Mouse (Mus musculus): ENCODE measurements around the gene Ankrd54. TPM values are rescaled to one million over a fixed set of nuclear protein-coding genes. Genes with fewer than 3 reads are reported as not detected.

Gene Ankrd54
- polyA plus RNA-seq (2015; fragmentation: Nextera tagmentation; extraction: Ambion mirVana) = 52.6 and 56.4 TPM in 2 replicates

- peaks cover 35% of the 10 kb centered on the region for H3K36me3 ChIP-seq
- peak; percentile 100 for ATAC-seq
- H3K9ac ChIP-seq (replicated peaks) = peak within 1 kb of the TSS; percentile 86
- H3K27ac ChIP-seq = peak within 1 kb of the TSS; percentile 75
- H3K9me3 ChIP-seq = no peaks in the 10 kb centered on the region
- H3K4me2 ChIP-seq (replicated peaks) = peak within 1 kb of the TSS; percentile 83
- H3K27me3 ChIP-seq = no peaks in the 10 kb centered on the region
- H3K4me3 ChIP-seq (replicated peaks) = peak within 1 kb of the TSS; percentile 84
- WGBS = under 1% methylated on average over 80 of the region's 80 CpGs
- H3K4me1 ChIP-seq (replicated peaks) = peaks cover 21% of the 10 kb centered on the region
These were observed at the start of gene Ankrd54 for GRCm38 (mm10) chr15:79062376-79063159. Gene Ankrd54, minus strand, starts transcription at chr15:79062893.

GRCm38 (mm10) chr15:79111774-79112173 is 49.1 kb upstream of the Ankrd54 start:
- WGBS = 90% methylated on average over 4 of the region's 4 CpGs
- H3K27ac ChIP-seq = no peak overlapping the region
- H3K4me3 ChIP-seq (replicated peaks) = no peak overlapping the region
- H3K9me3 ChIP-seq = no peaks in the 10 kb centered on the region
- H3K9ac ChIP-seq (replicated peaks) = no peak overlapping the region
- peaks cover 33% of the 10 kb centered on the region for H3K4me1 ChIP-seq (replicated peaks)
- peaks cover 24% of the 10 kb centered on the region for H3K36me3 ChIP-seq
- ATAC-seq = no peak
- H3K27me3 ChIP-seq = peaks cover 8% of the 10 kb centered on the region
- no peak overlapping the region for H3K4me2 ChIP-seq (replicated peaks)

- Histone ChIP-seq H3K36me3 (peaks cover 17% of the 10 kb centered on the region), H3K9ac (replicated peaks) (peak overlapping the region; percentile 89; the same call in 1 of the 2 replicates), H3K4me1 (replicated peaks) (peaks cover 33% of the 10 kb centered on the region), H3K4me3 (replicated peaks) (peak overlapping the region; percentile 88), H3K9me3 (no peaks in the 10 kb centered on the region), H3K4me2 (replicated peaks) (peak overlapping the region; percentile 96), H3K27me3 (peaks cover 10% of the 10 kb centered on the region), H3K27ac (no peak overlapping the region)
- 71% methylated on average over 2 of the region's 2 CpGs for WGBS
- no peak for ATAC-seq
These were observed 47.8 kb upstream of the Ankrd54 start for GRCm38 (mm10) chr15:79110528-79110927.

- H3K4me3 ChIP-seq (replicated peaks) = peak overlapping the region; percentile 88
- peak overlapping the region; percentile 96 for H3K4me2 ChIP-seq (replicated peaks)
- peaks cover 10% of the 10 kb centered on the region for H3K27me3 ChIP-seq
- peak overlapping the region; percentile 89 for H3K9ac ChIP-seq (replicated peaks)
- WGBS = 22% methylated on average over 9 of the region's 9 CpGs
- no peaks in the 10 kb centered on the region for H3K9me3 ChIP-seq
- H3K4me1 ChIP-seq (replicated peaks) = peaks cover 33% of the 10 kb centered on the region
- ATAC-seq = no peak
- peaks cover 12% of the 10 kb centered on the region for H3K36me3 ChIP-seq
- H3K27ac ChIP-seq = no peak overlapping the region
These were observed 47.3 kb upstream of the Ankrd54 start for GRCm38 (mm10) chr15:79110031-79110430.

- Histone ChIP-seq H3K27ac (peak overlapping the region; percentile 56), H3K36me3 (peaks cover 6% of the 10 kb centered on the region), H3K27me3 (peaks cover 10% of the 10 kb centered on the region), H3K4me1 (replicated peaks) (peaks cover 33% of the 10 kb centered on the region), H3K9me3 (no peaks in the 10 kb centered on the region), H3K4me3 (replicated peaks) (peak overlapping the region; percentile 88), H3K4me2 (replicated peaks) (peak overlapping the region; percentile 96), H3K9ac (replicated peaks) (peak overlapping the region; percentile 89)
- under 1% methylated on average over 40 of the region's 46 CpGs for whole genome bisulfite sequencing
- peak; percentile 74 for ATAC-seq
These were observed 46.7 kb upstream of the Ankrd54 start for GRCm38 (mm10) chr15:79109321-79109934.

GRCm38 (mm10) chr15:79108421-79109320 is 46.0 kb upstream of the Ankrd54 start, which contains the start of gene Micall1:
Gene Micall1, plus strand, starts transcription at chr15:79108898.
- peak; percentile 84 for ATAC-seq
- under 1% methylated on average over 80 of the region's 85 CpGs for WGBS
- Histone ChIP-seq H3K4me3 (replicated peaks) (peak within 1 kb of the TSS; percentile 88), H3K4me1 (replicated peaks) (peaks cover 33% of the 10 kb centered on the region), H3K9ac (replicated peaks) (peak within 1 kb of the TSS; percentile 89), H3K27me3 (peaks cover 10% of the 10 kb centered on the region), H3K27ac (peak within 1 kb of the TSS; percentile 56), H3K9me3 (no peaks in the 10 kb centered on the region), H3K36me3 (peaks cover 6% of the 10 kb centered on the region; the same call in 1 of the 2 replicates), H3K4me2 (replicated peaks) (peak within 1 kb of the TSS; percentile 96)

- H3K4me2 ChIP-seq (replicated peaks) = peak overlapping the region; percentile 96
- peaks cover 33% of the 10 kb centered on the region for H3K4me1 ChIP-seq (replicated peaks)
- peaks cover 4% of the 10 kb centered on the region; the same call in 1 of the 2 replicates for H3K36me3 ChIP-seq
- H3K9ac ChIP-seq (replicated peaks) = no peak overlapping the region
- peak overlapping the region; percentile 88 for H3K4me3 ChIP-seq (replicated peaks)
- H3K27ac ChIP-seq = no peak overlapping the region; the same call in 1 of the 2 replicates
- no peak for ATAC-seq
- no peaks in the 10 kb centered on the region for H3K9me3 ChIP-seq
- H3K27me3 ChIP-seq = peaks cover 10% of the 10 kb centered on the region
- WGBS = 25% methylated on average over 7 of the region's 7 CpGs
These were observed 45.3 kb upstream of the Ankrd54 start for GRCm38 (mm10) chr15:79107966-79108365.

- H3K27me3 ChIP-seq = peaks cover 8% of the 10 kb centered on the region
- 71% methylated on average over 2 of the region's 2 CpGs for WGBS
- no peak overlapping the region for H3K9ac ChIP-seq (replicated peaks)
- H3K9me3 ChIP-seq = no peaks in the 10 kb centered on the region
- H3K4me1 ChIP-seq (replicated peaks) = peaks cover 22% of the 10 kb centered on the region
- H3K4me3 ChIP-seq (replicated peaks) = no peak overlapping the region
- no peak overlapping the region for H3K4me2 ChIP-seq (replicated peaks)
- no peak overlapping the region for H3K27ac ChIP-seq
- H3K36me3 ChIP-seq = no peaks in the 10 kb centered on the region
- ATAC-seq = no peak
These were observed 43.1 kb upstream of the Ankrd54 start for GRCm38 (mm10) chr15:79105804-79106203.

GRCm38 (mm10) chr15:79103264-79103663 is 40.6 kb upstream of the Ankrd54 start:
- Histone ChIP-seq H3K4me2 (replicated peaks) (no peak overlapping the region), H3K36me3 (no peaks in the 10 kb centered on the region), H3K27ac (no peak overlapping the region), H3K9me3 (no peaks in the 10 kb centered on the region), H3K27me3 (peaks cover 3% of the 10 kb centered on the region; the same call in 1 of the 2 replicates), H3K4me3 (replicated peaks) (no peak overlapping the region), H3K4me1 (replicated peaks) (peaks cover 4% of the 10 kb centered on the region), H3K9ac (replicated peaks) (no peak overlapping the region)
- 69% methylated on average over 10 of the region's 10 CpGs for WGBS
- ATAC-seq = no peak

GRCm38 (mm10) chr15:79101531-79101930 is 38.8 kb upstream of the Ankrd54 start:
- no peak overlapping the region for H3K9ac ChIP-seq (replicated peaks)
- no peak overlapping the region for H3K4me3 ChIP-seq (replicated peaks)
- no peaks in the 10 kb centered on the region for H3K9me3 ChIP-seq
- H3K4me2 ChIP-seq (replicated peaks) = no peak overlapping the region
- H3K27ac ChIP-seq = no peak overlapping the region
- no peaks in the 10 kb centered on the region for H3K27me3 ChIP-seq
- H3K4me1 ChIP-seq (replicated peaks) = no peaks in the 10 kb centered on the region
- H3K36me3 ChIP-seq = peaks cover 2% of the 10 kb centered on the region; the same call in 1 of the 2 replicates
- ATAC-seq = no peak

- Histone ChIP-seq H3K9ac (replicated peaks) (no peak overlapping the region), H3K9me3 (no peaks in the 10 kb centered on the region), H3K4me3 (replicated peaks) (no peak overlapping the region), H3K36me3 (peaks cover 13% of the 10 kb centered on the region), H3K27ac (no peak overlapping the region), H3K4me1 (replicated peaks) (no peaks in the 10 kb centered on the region), H3K27me3 (no peaks in the 10 kb centered on the region), H3K4me2 (replicated peaks) (no peak overlapping the region)
- 69% methylated on average over 4 of the region's 4 CpGs for WGBS
- no peak for ATAC-seq
These were observed 37.7 kb upstream of the Ankrd54 start for GRCm38 (mm10) chr15:79100391-79100790.

All from midbrain, embryonic 13.5 days (tissue).